Mouse (Mus musculus) kidney, adult 2 months (tissue): ENCODE data around the gene Apba3.

ENCODE experiments used
- CTCF ChIP-seq: fragments of 200-500 bp; conservative IDR thresholded peaks from 2 replicates; pipeline ENCODE4 v1.5.1; 2011; ENCODE audit warnings: low read depth, mild to moderate bottlenecking, control low read depth, low read length, moderate library complexity, mixed read lengths; ENCODE audit not compliant: insufficient read depth, insufficient read length
- POLR2A ChIP-seq: fragments of 200-500 bp; IDR thresholded peaks from one replicate; pipeline ENCODE4 v1.6.1; 2011; ENCODE audit warnings: low read depth, low read length, control low read depth

DNA sequence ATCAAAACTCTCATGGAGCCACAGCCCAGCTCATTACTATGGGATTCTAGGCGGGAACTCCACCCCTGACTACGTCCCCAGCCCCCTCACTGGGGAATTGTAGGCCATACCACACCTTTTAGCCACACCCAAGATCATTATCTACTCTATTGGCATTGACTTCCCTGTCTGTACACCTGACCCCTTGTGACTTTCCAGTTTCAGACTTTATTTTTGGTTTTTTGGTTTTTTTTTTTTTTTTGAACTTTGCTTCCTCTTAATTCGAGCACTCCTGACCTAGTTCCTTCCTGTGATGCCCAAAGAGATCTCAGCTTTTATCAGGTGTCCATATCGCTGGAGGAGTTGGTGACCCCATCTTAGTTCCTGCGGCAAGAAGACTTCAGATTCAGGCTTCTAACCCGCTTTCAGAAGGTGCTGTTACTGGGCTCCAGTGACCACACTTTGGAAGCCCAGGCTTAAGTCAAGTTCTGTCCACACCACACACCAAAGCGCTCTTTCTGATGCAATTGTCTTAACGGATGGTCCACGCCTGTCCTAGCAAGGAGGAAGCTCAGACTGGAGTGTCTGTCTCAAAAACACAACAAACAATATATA lies 24.8 kb downstream of the Apba3 start, which contains the start of gene Tjp3:
- TF ChIP-seq POLR2A (no peak), CTCF (no peak)
